Mouse (Mus musculus) liver, embryonic 11.5 days (tissue): ENCODE measurements at regions not wholly inside any gene's neighbourhood (a gene's known extent, or its start where the extent isn't known, plus 50 kb on each side); places are given as distances from the start of the nearest gene placed in this dataset.

Experiments
- ATAC-seq: fragments of 200-750 bp; cut with Nextera tagmentation; replicated peaks from 2 replicates; pipeline ENCODE4 v1.8.0; 2017; ENCODE audit warnings: moderate number of reproducible peaks, mild to moderate bottlenecking, moderate TSS enrichment, moderate library complexity; ENCODE audit not compliant: low FRiP score
- DNase-seq: peaks from one replicate; pipeline ENCODE4 v3.0.0-alpha.2; 2017; ENCODE audit warnings: low spot score
- H3K27ac ChIP-seq: fragments of 300-500 bp; sonication (generic); 2 replicates; pipeline ENCODE4 v1.5.1; 2014; ENCODE audit warnings: mild to moderate bottlenecking, low read depth, low read length, control low read depth
- H3K27me3 ChIP-seq: fragments of 300-500 bp; sonication (generic); replicated peaks from 2 replicates; pipeline ENCODE4 v1.6.1; 2014; ENCODE audit warnings: low read length, mixed read lengths; ENCODE audit not compliant: control insufficient read depth, insufficient read depth
- H3K36me3 ChIP-seq: fragments of 300-500 bp; sonication (generic); 2 replicates; pipeline ENCODE4 v1.6.1; 2014; ENCODE audit warnings: mild to moderate bottlenecking, low read length, moderate library complexity, mixed read lengths; ENCODE audit not compliant: control insufficient read depth, insufficient read depth
- H3K4me1 ChIP-seq: fragments of 300-500 bp; sonication (generic); replicated peaks from 2 replicates; pipeline ENCODE4 v1.6.1; 2014; ENCODE audit warnings: low read length, mixed read lengths; ENCODE audit not compliant: control insufficient read depth, insufficient read depth
- H3K4me2 ChIP-seq: fragments of 300-500 bp; sonication (generic); 2 replicates; pipeline ENCODE4 v1.6.1; 2014; ENCODE audit warnings: mild to moderate bottlenecking, control low read depth, moderate library complexity
- H3K4me3 ChIP-seq: fragments of 300-500 bp; sonication (generic); 2 replicates; pipeline ENCODE4 v1.5.1; 2014; ENCODE audit warnings: low read depth, low read length, control low read depth
- H3K9ac ChIP-seq: fragments of 300-500 bp; sonication (generic); 2 replicates; pipeline ENCODE4 v1.6.1; 2014; ENCODE audit warnings: low read depth, low read length, control low read depth
- H3K9me3 ChIP-seq: fragments of 300-500 bp; sonication (generic); 2 replicates; pipeline ENCODE4 v1.6.1; 2016; ENCODE audit warnings: low read length, inconsistent platforms, mixed read lengths; ENCODE audit not compliant: control insufficient read depth
- WGBS: fragments of 180-500 bp; shearing (Covaris S2); extraction: QIAGEN DNeasy Blood & Tissue Kit; methylation state at CpG from one replicate; pipeline ENCODE4 v1.1.7; 2014; 5-methylcytosine and 5-hydroxymethylcytosine counted together

GRCm38 (mm10) chr4:7753931-7754330, 484.9 kb downstream of the Car8 start:
- Histone ChIP-seq H3K9ac (no peak overlapping the region), H3K36me3 (no peaks in the 10 kb centered on the region), H3K4me1 (no peaks in the 10 kb centered on the region), H3K27ac (no peak overlapping the region), H3K27me3 (no peaks in the 10 kb centered on the region), H3K9me3 (no peaks in the 10 kb centered on the region), H3K4me3 (no peak overlapping the region), H3K4me2 (no peak overlapping the region)
- WGBS, result 66% methylated on average over 4 of the region's 4 CpGs
- ATAC-seq (no peak), DNase-seq (no peak)

- Histone ChIP-seq H3K27ac (no peak overlapping the region), H3K4me2 (no peak overlapping the region), H3K27me3 (no peaks in the 10 kb centered on the region), H3K9ac (no peak overlapping the region), H3K4me3 (no peak overlapping the region), H3K9me3 (no peaks in the 10 kb centered on the region), H3K36me3 (no peaks in the 10 kb centered on the region), H3K4me1 (no peaks in the 10 kb centered on the region)
- no peak for DNase-seq
- ATAC-seq, result no peak
- 72% methylated on average over 1 of the region's 1 CpGs for WGBS
These were observed 487.6 kb downstream of the Car8 start for GRCm38 (mm10) chr4:7751208-7751607.

- ATAC-seq, result no peak
- DNase-seq, result no peak
- Histone ChIP-seq H3K36me3 (no peaks in the 10 kb centered on the region), H3K9me3 (no peaks in the 10 kb centered on the region), H3K4me3 (no peak overlapping the region), H3K4me2 (no peak overlapping the region), H3K4me1 (no peaks in the 10 kb centered on the region), H3K27ac (no peak overlapping the region), H3K9ac (no peak overlapping the region), H3K27me3 (no peaks in the 10 kb centered on the region)
These were observed 515.9 kb downstream of the Car8 start for GRCm38 (mm10) chr4:7722893-7723292.

GRCm38 (mm10) chr4:7688516-7688915, 550.3 kb downstream of the Car8 start:
- no peaks in the 10 kb centered on the region for H3K4me1 ChIP-seq
- no peak overlapping the region for H3K4me2 ChIP-seq
- H3K9ac ChIP-seq, result no peak overlapping the region
- no peaks in the 10 kb centered on the region for H3K9me3 ChIP-seq
- H3K27me3 ChIP-seq, result no peaks in the 10 kb centered on the region
- DNase-seq (no peak), ATAC-seq (no peak)
- H3K4me3 ChIP-seq, result no peak overlapping the region
- H3K27ac ChIP-seq, result no peak overlapping the region
- 78% methylated on average over 4 of the region's 4 CpGs for WGBS
- no peaks in the 10 kb centered on the region for H3K36me3 ChIP-seq

- H3K4me2 ChIP-seq, result no peak overlapping the region
- no peaks in the 10 kb centered on the region for H3K9me3 ChIP-seq
- DNase-seq (no peak), ATAC-seq (no peak)
- no peak overlapping the region for H3K9ac ChIP-seq
- H3K4me1 ChIP-seq, result no peaks in the 10 kb centered on the region
- no peak overlapping the region for H3K4me3 ChIP-seq
- H3K27me3 ChIP-seq, result no peaks in the 10 kb centered on the region
- 59% methylated on average over 1 of the region's 1 CpGs for WGBS
- H3K36me3 ChIP-seq, result no peaks in the 10 kb centered on the region
- no peak overlapping the region for H3K27ac ChIP-seq
These were observed 551.6 kb downstream of the Car8 start for GRCm38 (mm10) chr4:7687231-7687630.

- Histone ChIP-seq H3K27ac (no peak overlapping the region), H3K4me2 (no peak overlapping the region), H3K36me3 (no peaks in the 10 kb centered on the region), H3K9me3 (no peaks in the 10 kb centered on the region), H3K9ac (no peak overlapping the region), H3K27me3 (no peaks in the 10 kb centered on the region), H3K4me3 (no peak overlapping the region), H3K4me1 (no peaks in the 10 kb centered on the region)
- DNase-seq (no peak), ATAC-seq (no peak)
- 82% methylated on average over 4 of the region's 4 CpGs for WGBS
These were observed 568.1 kb downstream of the Car8 start for GRCm38 (mm10) chr4:7670795-7671105.

GRCm38 (mm10) chr4:7669992-7670794, 568.6 kb downstream of the Car8 start:
- ATAC-seq (no peak), DNase-seq (no peak)
- Histone ChIP-seq H3K4me2 (no peak overlapping the region), H3K36me3 (no peaks in the 10 kb centered on the region), H3K9ac (no peak overlapping the region), H3K27me3 (no peaks in the 10 kb centered on the region), H3K9me3 (no peaks in the 10 kb centered on the region), H3K4me1 (no peaks in the 10 kb centered on the region), H3K4me3 (no peak overlapping the region), H3K27ac (no peak overlapping the region)
- 72% methylated on average over 4 of the region's 4 CpGs for WGBS

GRCm38 (mm10) chr4:7666935-7667594, 571.8 kb downstream of the Car8 start:
- no peaks in the 10 kb centered on the region for H3K36me3 ChIP-seq

More at GRCm38 (mm10) chr4:7666935-7667594, 571.8 kb downstream of the Car8 start:
- ATAC-seq (no peak), DNase-seq (no peak)
- Histone ChIP-seq H3K9me3 (no peaks in the 10 kb centered on the region), H3K4me1 (no peaks in the 10 kb centered on the region), H3K9ac (no peak overlapping the region), H3K27ac (no peak overlapping the region), H3K4me2 (no peak overlapping the region), H3K4me3 (no peak overlapping the region), H3K27me3 (no peaks in the 10 kb centered on the region)
- 71% methylated on average over 7 of the region's 7 CpGs for WGBS
